Mouse (Mus musculus) ES-Bruce4 (cell line): Measurements from ENCODE around the gene Tor2a. TPM values are rescaled to one million over a fixed set of nuclear protein-coding genes. Genes with fewer than 3 reads are reported as not detected.

Source experiments
- H3K27ac ChIP-seq: 2 replicates; pipeline ENCODE4 v1.5.1; 2012; ENCODE audit warnings: low read length, inconsistent platforms; ENCODE audit not compliant: insufficient read depth
- H3K27me3 ChIP-seq: 2 replicates; pipeline ENCODE4 v1.6.1; 2012; ENCODE audit warnings: mild to moderate bottlenecking, low read length, inconsistent platforms; ENCODE audit not compliant: control insufficient read depth, poor library complexity, insufficient read depth, severe bottlenecking
- H3K36me3 ChIP-seq: 2 replicates; pipeline ENCODE4 v1.6.1; 2012; ENCODE audit warnings: inconsistent platforms, mild to moderate bottlenecking, low read length, moderate library complexity; ENCODE audit not compliant: control insufficient read depth, poor library complexity, insufficient read depth, severe bottlenecking
- H3K4me1 ChIP-seq: one replicate; pipeline ENCODE4 v1.8.1; 2011; ENCODE audit warnings: low read length; ENCODE audit not compliant: control insufficient read depth, insufficient read depth
- H3K4me3 ChIP-seq: 2 replicates; pipeline ENCODE4 v1.5.1; 2011; ENCODE audit warnings: low read depth, mild to moderate bottlenecking, low read length
- H3K9ac ChIP-seq: 2 replicates; pipeline ENCODE4 v1.6.1; 2012; ENCODE audit warnings: low read depth, mild to moderate bottlenecking, inconsistent platforms; ENCODE audit not compliant: poor library complexity, severe bottlenecking
- H3K9me3 ChIP-seq: replicated peaks from 2 replicates; pipeline ENCODE4 v1.6.1; 2012; ENCODE audit warnings: mild to moderate bottlenecking, low read length, inconsistent platforms; ENCODE audit not compliant: control insufficient read depth, poor library complexity, insufficient read depth, severe bottlenecking
- CTCF ChIP-seq: IDR thresholded peaks from one replicate; pipeline ENCODE4 v1.8.1; 2011; ENCODE audit warnings: low read depth, low read length
- EP300 ChIP-seq: IDR thresholded peaks from 2 replicates; pipeline ENCODE4 v1.6.1; 2011; ENCODE audit warnings: low read depth, low read length; ENCODE audit not compliant: insufficient read depth
- POLR2A ChIP-seq: IDR thresholded peaks from one replicate; pipeline ENCODE4 v1.8.1; 2011; ENCODE audit warnings: low read length; ENCODE audit not compliant: insufficient read depth
- polyA plus RNA-seq: library from polyadenylated mRNA; stranded (reverse); fragments of >200 nt; gene quantifications from 2 replicates; pipeline ENCODE4 v1.2.4, GENCODE M21; 2011; ENCODE audit warnings: low read depth; ENCODE audit not compliant: missing spikeins, insufficient read depth, insufficient read length

The Tor2a gene
- polyA plus RNA-seq, 1 experiment = 77.0 TPM

DNA sequence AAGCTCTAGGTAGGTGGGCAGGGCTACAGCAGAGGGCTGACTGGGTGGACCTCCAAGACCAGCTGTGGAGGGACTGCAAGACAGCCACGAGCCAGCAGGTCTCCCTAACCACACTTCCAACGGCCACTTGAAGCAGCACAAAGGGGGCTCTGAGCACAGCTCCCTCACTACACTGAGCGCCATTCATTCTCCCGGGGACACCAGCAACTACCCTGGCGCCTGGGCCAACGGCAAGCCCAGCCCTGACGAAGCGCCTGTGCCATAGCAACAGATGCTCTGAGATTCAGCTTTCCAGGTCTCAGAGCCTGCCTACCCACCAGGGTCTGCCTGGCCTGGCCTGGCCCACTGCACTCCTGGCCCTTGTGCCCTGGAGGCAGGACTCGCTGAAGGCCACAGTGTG, 38.3 kb upstream of the Tor2a start:
- Histone ChIP-seq H3K9me3 (no peaks in the 10 kb centered on the region), H3K4me1 (peaks cover 6% of the 10 kb centered on the region), H3K9ac (no peak overlapping the region), H3K27me3 (no peaks in the 10 kb centered on the region), H3K4me3 (no peak overlapping the region), H3K27ac (no peak overlapping the region), H3K36me3 (no peaks in the 10 kb centered on the region)
- no peak for TF ChIP-seq EP300
- TF ChIP-seq CTCF = no peak
- no peak for TF ChIP-seq POLR2A

DNA sequence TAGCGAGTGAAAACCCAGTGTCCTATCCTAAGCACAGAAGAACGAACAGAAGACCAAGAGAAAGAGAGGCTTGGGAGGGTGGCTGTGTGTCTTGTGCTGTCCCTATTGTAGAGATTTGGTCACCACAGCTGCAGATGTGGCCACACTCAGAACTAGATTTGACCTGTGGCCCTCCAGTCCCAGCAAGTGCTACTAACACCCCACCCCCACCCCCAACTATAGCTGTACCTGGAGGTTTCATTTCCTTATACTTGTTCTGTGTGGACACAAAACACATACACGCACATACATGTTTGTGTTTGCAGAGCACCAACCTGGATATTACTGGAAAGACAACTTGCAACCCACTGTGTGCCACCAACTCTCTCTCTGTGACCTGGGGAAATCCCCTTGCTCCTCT, 37.0 kb upstream of the Tor2a start:
- Histone ChIP-seq H3K9ac (no peak overlapping the region), H3K36me3 (no peaks in the 10 kb centered on the region), H3K27me3 (no peaks in the 10 kb centered on the region), H3K9me3 (no peaks in the 10 kb centered on the region), H3K4me1 (peaks cover 2% of the 10 kb centered on the region), H3K4me3 (no peak overlapping the region), H3K27ac (no peak overlapping the region)
- TF ChIP-seq POLR2A (no peak), EP300 (no peak), CTCF (no peak)

DNA sequence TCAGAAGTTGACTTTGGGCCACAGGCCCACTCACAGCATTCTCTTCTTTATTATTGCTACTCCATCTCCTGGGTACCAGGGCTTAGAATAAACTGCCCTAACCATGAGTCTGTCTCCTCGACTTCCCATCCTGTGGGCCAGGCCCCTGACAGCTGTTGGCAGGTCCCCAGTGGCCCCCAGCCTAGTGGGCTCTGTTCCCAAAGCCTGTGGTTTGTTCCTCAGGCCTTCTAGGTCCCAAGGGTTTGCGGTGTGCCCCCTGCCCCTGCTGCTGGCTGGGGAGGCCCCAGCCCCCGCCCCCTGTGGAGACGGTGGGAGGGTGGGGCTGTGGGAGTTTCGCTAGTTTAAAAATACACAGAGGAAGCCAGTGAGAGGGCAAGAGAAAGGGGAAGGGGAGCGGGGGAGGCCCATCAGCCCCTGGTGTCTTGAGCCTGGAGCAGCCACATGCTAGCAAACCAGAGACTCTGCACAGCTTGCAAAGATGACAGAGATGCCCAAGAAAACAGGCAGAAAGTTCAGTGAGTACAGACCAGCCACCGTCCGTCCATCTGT, 36.3 kb upstream of the Tor2a start, which contains the start of gene Sh2d3c:
Sh2d3c (plus strand) TSS at position 375 of the 549 bp plus-strand sequence.
- H3K9me3 ChIP-seq = no peaks in the 10 kb centered on the region
- H3K36me3 ChIP-seq = no peaks in the 10 kb centered on the region
- H3K4me1 ChIP-seq = peaks cover 2% of the 10 kb centered on the region
- H3K27ac ChIP-seq = no peak within 1 kb of the TSS
- 0 out of 2 replicates have a peak within 1 kb of the TSS, but pooled peaks have one; percentile 1 for H3K9ac ChIP-seq
- no peak for TF ChIP-seq POLR2A
- TF ChIP-seq EP300 = no peak
- TF ChIP-seq CTCF = no peak
- no peaks in the 10 kb centered on the region for H3K27me3 ChIP-seq
- no peak within 1 kb of the TSS for H3K4me3 ChIP-seq

DNA sequence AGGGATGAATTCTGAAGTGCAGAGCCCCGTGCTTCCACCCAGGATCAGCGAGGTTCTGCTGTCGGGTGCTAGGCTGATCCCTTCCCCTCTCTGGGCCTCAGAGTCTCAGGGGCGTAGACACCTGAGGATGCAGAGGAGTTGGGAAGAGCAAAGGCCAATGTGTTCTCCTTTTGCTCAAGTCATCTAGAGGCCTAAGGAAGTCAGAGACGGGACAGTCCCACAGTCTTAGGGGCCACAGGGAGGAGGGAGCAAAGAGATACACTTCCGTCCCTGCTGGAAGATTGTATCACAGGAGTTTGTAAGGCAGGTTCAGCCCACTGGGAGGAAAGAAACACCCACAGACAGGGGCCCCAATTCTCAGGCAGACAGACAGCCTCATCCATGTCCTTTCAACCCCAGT, 35.0 kb upstream of the Tor2a start:
- H3K4me3 ChIP-seq = no peak overlapping the region
- no peaks in the 10 kb centered on the region for H3K36me3 ChIP-seq
- peaks cover 2% of the 10 kb centered on the region for H3K4me1 ChIP-seq
- H3K27ac ChIP-seq = no peak overlapping the region
- no peak overlapping the region for H3K9ac ChIP-seq
- no peak for TF ChIP-seq EP300
- TF ChIP-seq CTCF = no peak
- no peak for TF ChIP-seq POLR2A
- H3K9me3 ChIP-seq = no peaks in the 10 kb centered on the region
- no peaks in the 10 kb centered on the region for H3K27me3 ChIP-seq

- Histone ChIP-seq H3K4me1 (peaks cover 2% of the 10 kb centered on the region), H3K4me3 (no peak overlapping the region), H3K36me3 (no peaks in the 10 kb centered on the region), H3K9me3 (no peaks in the 10 kb centered on the region), H3K9ac (no peak overlapping the region), H3K27ac (no peak overlapping the region), H3K27me3 (no peaks in the 10 kb centered on the region)
- TF ChIP-seq CTCF = no peak
- no peak for TF ChIP-seq POLR2A
Observed at GRCm38 (mm10) chr2:32722581-32722980, 34.5 kb upstream of the Tor2a start.

DNA sequence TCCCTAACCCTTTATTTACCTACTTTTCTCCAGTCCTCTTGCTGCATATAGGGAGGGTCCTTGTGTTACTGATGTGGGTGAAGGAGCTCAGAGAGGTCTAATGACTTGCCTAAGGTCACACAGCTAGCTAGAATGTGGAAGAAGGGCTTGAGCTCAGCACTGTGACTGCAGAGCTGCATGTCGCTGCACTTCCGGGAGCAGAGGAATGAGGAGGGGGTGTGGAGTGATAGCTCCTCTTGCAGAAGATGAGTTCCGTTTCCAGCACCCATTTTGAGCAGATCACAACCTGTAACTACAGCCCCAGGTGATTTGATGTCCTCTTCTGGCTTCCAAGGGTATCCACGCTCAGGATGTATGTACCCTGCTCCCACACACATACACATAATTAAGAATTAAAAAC, 32.9 kb upstream of the Tor2a start:
- H3K9ac ChIP-seq = no peak overlapping the region
- H3K27ac ChIP-seq = no peak overlapping the region
- H3K9me3 ChIP-seq = no peaks in the 10 kb centered on the region
- no peak overlapping the region for H3K4me3 ChIP-seq
- no peaks in the 10 kb centered on the region for H3K27me3 ChIP-seq
- no peak for TF ChIP-seq CTCF
- peaks cover 4% of the 10 kb centered on the region for H3K4me1 ChIP-seq
- H3K36me3 ChIP-seq = no peaks in the 10 kb centered on the region
